Mouse (Mus musculus): ENCODE results near the gene Uimc1. TPM values are rescaled to one million over a fixed set of nuclear protein-coding genes. Genes with fewer than 3 reads are reported as not detected.
A peak's percentile ranks its signal among the peaks of the same experiment; 100 is the strongest.

Uimc1 gene
- polyA plus RNA-seq, 2 experiments = 27.1 to 28.5 TPM

DNA sequence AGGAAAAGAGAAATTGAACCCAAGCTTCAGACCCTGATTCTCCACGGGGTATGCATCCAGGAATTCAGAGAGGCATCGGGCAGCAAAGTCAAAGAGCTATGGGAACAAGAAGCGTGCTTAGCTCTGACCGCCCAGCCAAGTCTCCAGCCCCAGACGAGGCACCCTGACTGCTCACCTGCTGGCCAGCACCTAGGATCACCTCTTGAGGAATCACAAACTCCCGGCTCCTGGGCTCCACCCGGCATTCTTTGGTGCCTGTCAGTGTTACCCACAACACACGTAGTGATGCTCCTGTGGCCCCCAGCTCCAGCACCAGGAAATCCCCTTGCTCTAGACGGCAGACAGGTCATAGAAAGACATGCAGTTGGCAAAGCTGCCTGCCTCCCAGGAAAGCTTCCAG lies 85.6 kb downstream of the Uimc1 start:
- WGBS = 69% methylated on average over 9 of the region's 9 CpGs
- no peak for TF ChIP-seq POLR2A (IDR thresholded peaks at IDR 0.05; ENCODE audit: borderline replicate concordance, extremely low read depth, insufficient read depth, insufficient read length)
- Histone ChIP-seq H3K27me3 (ENCODE audit: control insufficient read depth, insufficient read depth, low read length) (no peaks in the 10 kb centered on the region), H3K9me3 (ENCODE audit: control insufficient read depth, low read length) (no peaks in the 10 kb centered on the region), H3K4me1 (ENCODE audit: control insufficient read depth, insufficient read depth, low read length) (no peaks in the 10 kb centered on the region; the same call in 1 of the 2 replicates), H3K9ac (ENCODE audit: low read depth, low read length, severe bottlenecking) (no peak overlapping the region), H3K4me2 (replicated peaks; ENCODE audit: low read depth, low read length, severe bottlenecking) (no peak overlapping the region), H3K27ac (replicated peaks; ENCODE audit: low read depth, low read length) (no peak overlapping the region), H3K36me3 (ENCODE audit: control insufficient read depth, insufficient read depth, low read length) (no peaks in the 10 kb centered on the region), H3K4me3 (replicated peaks; ENCODE audit: low read length) (no peak overlapping the region)
- DNase-seq (ENCODE audit: low spot score) = no peak
- ATAC-seq (ENCODE audit: low FRiP score, low read depth) = no peak

DNA sequence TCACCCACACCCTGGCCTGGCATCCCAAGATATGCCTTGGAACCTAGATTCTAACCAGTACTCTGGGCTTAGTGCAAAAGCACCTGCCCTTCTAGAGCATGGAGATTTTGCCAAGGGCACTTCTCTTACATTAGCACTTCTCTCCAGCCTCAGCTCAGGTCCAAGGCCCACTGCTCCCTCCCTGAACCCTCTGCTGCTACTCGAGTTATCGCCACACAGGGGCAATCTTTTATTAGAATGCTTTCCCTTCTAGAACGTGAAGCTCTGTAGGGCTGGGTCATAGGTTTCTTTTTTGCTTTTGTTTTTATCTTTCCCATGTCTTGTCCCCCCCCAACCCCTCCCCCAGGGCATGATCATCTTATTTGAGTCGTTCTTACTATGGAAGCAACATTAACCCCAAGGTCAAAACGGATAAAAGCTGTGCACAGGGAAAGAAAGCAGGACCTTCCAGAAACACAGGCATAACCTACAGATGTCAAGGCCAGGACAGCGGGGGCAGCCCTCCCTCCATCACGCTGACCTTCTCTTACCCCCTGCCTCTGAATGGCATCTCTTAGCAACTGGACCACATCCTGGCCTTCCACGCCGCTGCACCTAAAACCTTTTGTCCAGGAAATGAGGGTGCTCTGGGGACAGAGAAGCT lies 86.3 kb downstream of the Uimc1 start:
- WGBS = 34% methylated on average over 9 of the region's 9 CpGs
- ATAC-seq (ENCODE audit: low FRiP score, low read depth) (no peak), DNase-seq (ENCODE audit: low spot score) (no peak)
- TF ChIP-seq POLR2A (IDR thresholded peaks at IDR 0.05; ENCODE audit: borderline replicate concordance, extremely low read depth, insufficient read depth, insufficient read length) = no peak
- Histone ChIP-seq H3K27me3 (ENCODE audit: control insufficient read depth, insufficient read depth, low read length) (no peaks in the 10 kb centered on the region), H3K9ac (ENCODE audit: low read depth, low read length, severe bottlenecking) (no peak overlapping the region), H3K36me3 (ENCODE audit: control insufficient read depth, insufficient read depth, low read length) (no peaks in the 10 kb centered on the region), H3K9me3 (ENCODE audit: control insufficient read depth, low read length) (no peaks in the 10 kb centered on the region), H3K27ac (replicated peaks; ENCODE audit: low read depth, low read length) (no peak overlapping the region), H3K4me2 (replicated peaks; ENCODE audit: low read depth, low read length, severe bottlenecking) (no peak overlapping the region), H3K4me3 (replicated peaks; ENCODE audit: low read length) (no peak overlapping the region), H3K4me1 (ENCODE audit: control insufficient read depth, insufficient read depth, low read length) (no peaks in the 10 kb centered on the region; the same call in 1 of the 2 replicates)

DNA sequence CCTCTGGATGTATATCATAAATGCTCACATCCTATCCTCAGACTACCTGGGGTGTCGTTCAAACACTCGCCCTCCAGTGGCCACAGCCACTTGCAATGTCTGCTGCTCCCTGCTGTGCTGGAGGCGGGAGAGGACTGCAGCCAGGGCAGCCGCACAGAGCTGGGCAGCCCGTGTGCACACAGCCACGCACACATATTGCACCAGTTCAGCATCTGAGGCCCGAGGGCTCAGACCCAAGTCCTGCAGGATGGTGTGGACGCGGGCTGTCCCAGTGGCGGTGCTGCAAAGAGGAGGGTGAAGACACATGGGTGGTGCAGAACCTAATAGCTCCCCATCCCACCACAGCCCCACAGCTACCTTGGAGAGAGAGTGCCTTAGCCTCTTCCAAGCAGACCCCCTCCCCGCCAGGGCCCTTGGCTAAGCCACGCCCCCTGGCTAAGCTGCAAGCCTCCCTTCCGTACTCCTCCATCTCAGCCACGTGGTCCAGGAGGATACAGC lies 88.1 kb downstream of the Uimc1 start:
- Histone ChIP-seq H3K27ac (replicated peaks; ENCODE audit: low read depth, low read length) (no peak overlapping the region), H3K4me1 (ENCODE audit: control insufficient read depth, insufficient read depth, low read length) (no peaks in the 10 kb centered on the region; the same call in 1 of the 2 replicates), H3K27me3 (ENCODE audit: control insufficient read depth, insufficient read depth, low read length) (no peaks in the 10 kb centered on the region), H3K4me3 (replicated peaks; ENCODE audit: low read length) (no peak overlapping the region), H3K4me2 (replicated peaks; ENCODE audit: low read depth, low read length, severe bottlenecking) (0 out of 2 replicates have a peak overlapping the region, but pooled peaks have one; percentile 8), H3K9ac (ENCODE audit: low read depth, low read length, severe bottlenecking) (no peak overlapping the region), H3K36me3 (ENCODE audit: control insufficient read depth, insufficient read depth, low read length) (no peaks in the 10 kb centered on the region), H3K9me3 (ENCODE audit: control insufficient read depth, low read length) (no peaks in the 10 kb centered on the region)
- ATAC-seq (ENCODE audit: low FRiP score, low read depth) = no peak
- no peak for DNase-seq (ENCODE audit: low spot score)
- 2% methylated on average over 14 of the region's 14 CpGs for WGBS
- no peak for TF ChIP-seq POLR2A (IDR thresholded peaks at IDR 0.05; ENCODE audit: borderline replicate concordance, extremely low read depth, insufficient read depth, insufficient read length)

DNA sequence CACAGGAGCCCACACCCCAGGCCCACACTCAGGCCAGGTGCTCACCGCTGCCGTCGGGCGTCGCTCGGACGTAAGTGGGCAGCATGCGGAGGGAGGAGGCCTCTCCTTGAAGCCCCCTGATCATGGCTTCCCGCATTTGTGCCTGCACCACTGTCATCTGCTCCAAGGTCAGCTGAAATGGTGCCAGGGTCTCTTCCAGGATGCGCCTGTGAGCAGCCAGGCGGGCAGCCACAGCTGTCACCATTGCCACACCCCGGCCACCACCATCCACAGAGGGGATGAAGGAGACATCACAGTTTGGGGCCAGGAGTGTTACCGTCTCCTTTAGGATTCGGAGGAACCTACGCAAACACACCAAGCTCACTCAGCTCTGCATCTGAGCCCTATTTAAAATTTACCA lies 89.0 kb downstream of the Uimc1 start:
- no peak overlapping the region for H3K4me3 ChIP-seq (replicated peaks; ENCODE audit: low read length)
- H3K4me2 ChIP-seq (replicated peaks; ENCODE audit: low read depth, low read length, severe bottlenecking) = no peak overlapping the region
- H3K9me3 ChIP-seq (ENCODE audit: control insufficient read depth, low read length) = no peaks in the 10 kb centered on the region
- no peak for TF ChIP-seq POLR2A (IDR thresholded peaks at IDR 0.05; ENCODE audit: borderline replicate concordance, extremely low read depth, insufficient read depth, insufficient read length)
- H3K36me3 ChIP-seq (ENCODE audit: control insufficient read depth, insufficient read depth, low read length) = no peaks in the 10 kb centered on the region
- no peaks in the 10 kb centered on the region for H3K27me3 ChIP-seq (ENCODE audit: control insufficient read depth, insufficient read depth, low read length)
- no peaks in the 10 kb centered on the region; the same call in 1 of the 2 replicates for H3K4me1 ChIP-seq (ENCODE audit: control insufficient read depth, insufficient read depth, low read length)
- DNase-seq (ENCODE audit: low spot score) (no peak), ATAC-seq (ENCODE audit: low FRiP score, low read depth) (no peak)
- 90% methylated on average over 15 of the region's 15 CpGs for WGBS
- H3K9ac ChIP-seq (ENCODE audit: low read depth, low read length, severe bottlenecking) = no peak overlapping the region
- no peak overlapping the region for H3K27ac ChIP-seq (replicated peaks; ENCODE audit: low read depth, low read length)

DNA sequence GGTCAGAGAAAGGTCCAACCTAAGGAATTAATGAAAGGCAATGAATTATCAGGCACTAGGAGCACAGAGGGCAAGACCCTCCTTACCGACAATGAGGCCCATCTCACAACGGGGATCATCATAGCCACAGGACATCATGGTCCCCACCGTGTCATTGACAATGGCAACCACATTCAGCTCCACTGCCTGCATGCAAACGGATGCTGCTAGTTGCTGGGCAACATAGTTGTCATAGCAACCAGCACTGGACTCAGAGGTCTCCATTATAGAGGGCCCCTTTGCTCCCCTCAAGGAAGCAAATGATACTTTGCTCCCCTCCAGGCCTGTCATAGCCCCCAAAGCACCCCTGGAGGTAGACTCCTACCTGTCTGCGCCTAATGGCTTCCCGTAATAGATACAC lies 91.5 kb downstream of the Uimc1 start:
- Histone ChIP-seq H3K36me3 (ENCODE audit: control insufficient read depth, insufficient read depth, low read length) (no peaks in the 10 kb centered on the region), H3K4me1 (ENCODE audit: control insufficient read depth, insufficient read depth, low read length) (no peaks in the 10 kb centered on the region; the same call in 1 of the 2 replicates), H3K9me3 (ENCODE audit: control insufficient read depth, low read length) (no peaks in the 10 kb centered on the region), H3K4me2 (replicated peaks; ENCODE audit: low read depth, low read length, severe bottlenecking) (no peak overlapping the region), H3K27me3 (ENCODE audit: control insufficient read depth, insufficient read depth, low read length) (no peaks in the 10 kb centered on the region), H3K27ac (replicated peaks; ENCODE audit: low read depth, low read length) (no peak overlapping the region), H3K4me3 (replicated peaks; ENCODE audit: low read length) (no peak overlapping the region), H3K9ac (ENCODE audit: low read depth, low read length, severe bottlenecking) (no peak overlapping the region)
- ATAC-seq (ENCODE audit: low FRiP score, low read depth) (no peak), DNase-seq (ENCODE audit: low spot score) (no peak)
- TF ChIP-seq POLR2A (IDR thresholded peaks at IDR 0.05; ENCODE audit: borderline replicate concordance, extremely low read depth, insufficient read depth, insufficient read length) = no peak
- 81% methylated on average over 6 of the region's 6 CpGs for WGBS
